Mouse (Mus musculus) left cerebral cortex, adult 11 months (tissue): Measurements from ENCODE around the gene Sdhaf1.
A peak's percentile ranks its signal among the peaks of the same experiment; 100 is the strongest.

ENCODE experiments used
- DNase-seq: peaks from one replicate; pipeline ENCODE4 v3.0.0; 2022; ENCODE audit warnings: low spot score

The Sdhaf1 gene

GRCm38 (mm10) chr7:30293795-30294194 lies 29.9 kb downstream of the Sdhaf1 start:
- no peak for DNase-seq

DNA sequence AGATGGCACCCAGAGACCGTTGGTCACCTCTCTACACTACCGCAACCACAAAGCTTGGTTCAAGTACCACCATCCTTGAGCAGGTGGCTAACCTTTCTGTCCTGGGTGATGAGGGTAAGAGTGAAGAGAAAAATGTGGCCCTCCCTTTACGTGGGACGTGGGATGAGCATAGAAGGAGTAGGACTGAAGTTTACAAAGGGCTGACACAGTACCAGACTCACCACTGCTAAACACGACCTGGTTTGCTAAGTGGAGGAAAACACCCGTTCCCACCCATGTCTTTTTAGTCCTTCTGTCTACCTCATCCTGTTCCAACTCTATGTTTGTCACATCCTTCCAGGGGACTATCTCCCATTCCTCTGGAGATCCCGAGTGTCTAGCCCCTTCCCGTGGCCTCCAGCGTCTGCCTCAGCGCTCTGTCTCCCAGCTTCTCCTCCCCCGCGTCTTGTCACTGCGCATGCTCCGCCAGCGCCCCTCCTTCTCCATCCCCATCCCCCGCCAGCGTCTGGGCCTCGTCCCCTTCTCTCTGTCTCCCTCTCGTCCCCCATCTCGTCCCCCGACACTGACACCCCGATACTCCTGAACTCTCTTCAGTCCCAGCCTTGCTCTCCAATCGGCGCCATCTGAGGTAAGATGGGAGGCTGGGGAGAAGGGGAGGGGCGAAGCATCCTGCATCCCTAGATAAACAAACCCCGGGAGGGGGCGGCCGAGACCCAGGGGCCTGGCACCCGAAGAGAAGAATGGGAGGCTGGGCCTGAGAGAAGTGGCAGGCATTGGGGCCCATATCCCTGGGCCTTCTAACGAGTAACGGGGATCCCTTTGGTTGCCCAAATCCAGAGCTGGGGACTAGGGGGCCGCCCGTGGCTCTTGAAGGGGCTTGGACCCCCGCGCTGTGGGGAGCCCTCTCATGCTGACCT lies 32.2 kb downstream of the Sdhaf1 start, which contains the start of gene Clip3:
TSS of gene Clip3 (plus strand) at position 514 of the 917 bp plus-strand sequence.
- peak; percentile 85 for DNase-seq

DNA sequence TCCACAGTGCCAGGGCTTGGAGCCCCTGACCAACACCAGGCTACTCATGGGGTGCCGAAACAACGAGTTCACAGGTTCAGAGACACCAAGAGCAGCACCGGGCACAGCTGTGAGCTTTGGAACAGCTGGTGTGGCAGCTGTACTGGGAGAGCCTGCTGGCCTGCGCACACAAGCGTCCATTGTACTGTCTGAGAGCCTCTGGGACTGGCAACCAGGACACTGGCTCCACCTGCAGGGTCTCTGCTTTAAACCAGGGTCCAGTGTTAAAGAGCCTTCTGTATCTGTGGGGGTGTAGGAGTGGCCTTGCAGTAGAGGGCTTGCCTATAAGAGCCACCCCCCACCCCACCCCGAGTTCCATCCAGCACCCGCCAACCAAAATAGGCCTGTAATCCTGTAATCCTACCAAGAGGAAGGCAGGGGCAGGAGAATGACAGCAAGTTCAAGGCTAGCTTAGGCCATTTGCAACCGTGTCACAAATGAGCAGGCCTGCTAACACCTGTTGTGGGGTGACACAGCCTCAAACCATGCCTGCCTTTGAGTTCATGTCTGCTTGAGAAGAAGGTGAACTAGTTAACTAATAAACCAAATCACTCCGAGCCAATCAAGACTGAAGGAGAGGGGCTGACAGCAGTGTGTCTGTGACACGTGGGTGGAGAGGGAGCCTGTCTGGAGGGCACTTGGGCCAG lies 33.8 kb downstream of the Sdhaf1 start:
- no peak for DNase-seq

DNA sequence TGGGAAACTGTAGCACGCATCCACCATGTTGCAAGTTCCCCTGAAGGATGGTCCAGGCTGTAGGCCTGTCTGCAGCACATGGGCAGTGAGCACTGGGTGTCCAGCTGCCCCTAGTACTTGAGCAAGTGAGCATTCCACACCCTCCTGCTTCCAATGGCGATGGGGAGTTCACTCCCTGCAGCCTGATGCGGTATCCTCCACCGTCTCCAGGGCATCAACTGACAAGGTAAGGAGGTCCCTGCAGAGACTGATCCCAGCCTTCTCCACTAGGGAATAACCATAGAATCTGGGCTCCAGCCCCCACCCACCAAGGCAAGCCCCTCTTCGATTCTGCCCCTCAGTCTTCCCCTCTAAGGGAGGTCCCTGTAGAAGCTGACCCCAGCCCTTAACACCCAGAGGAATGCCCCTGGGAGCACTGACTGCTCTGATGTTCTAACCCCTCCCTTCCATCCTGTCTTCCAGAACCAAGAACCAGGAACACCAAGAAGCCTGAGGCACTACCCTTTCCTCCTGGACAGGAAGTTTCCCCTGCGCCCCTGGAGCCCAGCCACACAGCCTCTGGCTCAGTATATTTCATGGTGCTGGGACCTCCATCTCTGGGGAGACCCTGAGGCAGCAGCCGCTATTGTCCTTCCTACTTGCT lies 34.5 kb downstream of the Sdhaf1 start:
- no peak for DNase-seq

GRCm38 (mm10) chr7:30288046-30288445 lies 35.6 kb downstream of the Sdhaf1 start:
- DNase-seq: no peak

DNA sequence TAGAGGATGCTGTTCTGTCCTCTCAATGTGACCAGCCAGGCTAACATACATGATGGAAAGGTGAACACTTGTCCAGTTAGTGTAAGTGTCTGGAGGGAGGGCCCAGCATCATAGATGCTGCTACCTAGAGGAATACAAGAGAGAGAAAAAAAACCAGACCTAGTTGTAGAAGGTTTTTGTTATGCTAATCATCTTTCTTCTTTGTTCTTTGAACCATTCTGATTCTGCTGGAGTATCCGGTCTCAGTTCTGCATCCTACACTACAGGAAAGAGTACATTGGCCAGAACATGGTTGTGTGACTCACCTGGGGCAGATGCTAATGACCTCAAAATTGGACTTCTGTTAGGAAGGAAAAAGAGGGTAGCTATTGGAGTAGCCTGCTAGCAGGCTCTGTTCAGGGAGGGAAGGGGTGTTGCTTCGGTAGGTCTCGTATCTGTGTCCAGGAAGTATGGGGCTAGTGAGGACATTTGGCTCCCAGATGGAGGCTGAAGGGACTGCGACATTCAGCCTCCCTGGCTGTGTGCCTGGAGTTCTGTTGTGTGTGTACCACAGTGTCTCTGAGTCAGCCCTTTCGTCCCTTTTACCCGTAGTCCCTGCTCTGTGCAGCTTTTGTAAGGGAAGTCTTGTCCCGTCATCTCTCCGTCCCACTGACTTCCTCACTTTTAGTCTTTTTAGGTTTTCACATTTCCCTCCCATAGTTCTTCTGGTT lies 36.8 kb downstream of the Sdhaf1 start:
- no peak for DNase-seq

GRCm38 (mm10) chr7:30282740-30283139 lies 41.0 kb downstream of the Sdhaf1 start:
- DNase-seq: no peak

DNA sequence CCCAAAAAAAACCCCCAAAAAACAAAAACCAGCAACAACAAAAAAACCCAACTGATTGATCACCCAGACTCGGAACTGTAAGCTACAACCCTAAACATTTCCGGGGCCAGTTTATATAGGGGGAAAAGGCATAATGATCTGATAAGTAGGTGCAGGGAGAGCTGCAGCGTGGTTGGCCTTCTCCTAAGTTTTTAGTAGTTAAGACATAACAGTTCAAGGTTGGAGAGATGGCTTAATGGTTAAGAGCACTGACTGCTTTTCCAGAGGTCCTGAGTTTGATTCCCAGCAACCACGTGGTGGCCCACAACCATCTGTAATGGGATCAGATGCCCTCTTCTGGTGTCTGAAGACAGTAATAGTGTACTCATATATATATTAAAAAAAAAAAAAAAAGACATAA lies 42.2 kb downstream of the Sdhaf1 start:
- DNase-seq: no peak

DNA sequence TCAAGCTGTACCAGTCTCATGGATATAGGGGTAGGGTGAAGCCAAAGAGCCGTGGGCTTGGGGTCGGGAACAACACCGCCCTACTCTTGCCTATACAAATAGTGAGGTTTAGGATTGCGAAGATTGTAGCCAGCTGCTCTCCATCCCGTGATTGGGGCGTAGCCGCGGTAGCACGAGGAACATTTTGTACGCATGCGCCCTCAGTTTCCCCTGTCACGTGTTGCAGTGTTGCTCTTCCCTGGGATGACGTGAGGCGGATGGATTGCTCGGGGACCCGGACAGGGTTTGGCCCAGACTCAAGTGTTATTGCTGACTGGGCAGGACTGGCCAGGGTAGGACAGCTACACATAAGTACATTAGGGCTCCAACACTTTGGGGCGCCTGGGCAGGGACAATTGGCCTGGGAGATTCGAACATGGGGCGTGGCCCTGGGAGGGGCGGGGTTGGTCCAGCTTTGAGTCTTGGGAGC lies 43.0 kb downstream of the Sdhaf1 start:
- DNase-seq: peak; percentile 89

- DNase-seq: peak; percentile 81
Measured at GRCm38 (mm10) chr7:30279951-30280669, 43.6 kb downstream of the Sdhaf1 start, which contains the start of the genes Thap8 and Wdr62. TSS of gene Thap8 (plus strand) at chr7:30280094. TSS of gene Wdr62 (minus strand) at chr7:30280419.

GRCm38 (mm10) chr7:30279536-30279935 lies 44.2 kb downstream of the Sdhaf1 start:
- DNase-seq: no peak

- DNase-seq: no peak
Measured at GRCm38 (mm10) chr7:30278911-30279310, 44.8 kb downstream of the Sdhaf1 start.

DNA sequence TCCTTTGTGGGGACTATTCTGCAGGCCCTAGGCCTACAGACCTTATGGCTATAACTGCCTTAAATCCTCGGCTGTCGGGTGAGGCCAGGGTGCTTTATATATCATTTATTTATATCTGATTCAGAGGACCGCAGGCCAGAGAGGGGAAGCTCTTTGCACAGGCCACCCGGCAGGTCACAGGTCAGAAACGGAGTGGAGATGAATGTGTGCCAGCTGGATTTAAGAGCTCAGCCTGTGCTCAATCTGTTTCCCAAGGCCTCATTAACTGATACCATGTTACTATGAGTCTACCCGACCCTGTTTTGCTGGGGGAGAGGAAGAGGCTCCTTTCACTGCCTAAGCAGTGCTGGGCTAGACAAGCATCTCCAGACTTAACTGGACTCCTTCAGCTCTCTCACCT lies 49.3 kb downstream of the Sdhaf1 start:
- DNase-seq: no peak
